Mouse (Mus musculus) embryonic facial prominence, embryonic 14.5 days (tissue): ENCODE results near the gene Mfap3. TPM values are rescaled to one million over a fixed set of nuclear protein-coding genes. Genes with fewer than 3 reads are reported as not detected.
A peak's percentile ranks its signal among the peaks of the same experiment; 100 is the strongest.

Experiments used
- ATAC-seq: fragments of 200-750 bp; cut with Nextera tagmentation; 2 replicates; pipeline ENCODE4 v1.8.0; 2017; ENCODE audit warnings: low read depth, moderate number of reproducible peaks, moderate TSS enrichment
- DNase-seq: peaks from one replicate; pipeline ENCODE4 v3.0.0-alpha.2; 2015; ENCODE audit warnings: low spot score
- H3K27ac ChIP-seq: fragments of 300-500 bp; sonication (generic); replicated peaks from 2 replicates; pipeline ENCODE4 v1.5.1; 2014; ENCODE audit warnings: low read depth, mild to moderate bottlenecking, low read length, moderate library complexity
- H3K27me3 ChIP-seq: fragments of 300-500 bp; sonication (generic); replicated peaks from 2 replicates; pipeline ENCODE4 v1.6.1; 2014; ENCODE audit warnings: low read length; ENCODE audit not compliant: control insufficient read depth, insufficient read depth
- H3K36me3 ChIP-seq: fragments of 300-500 bp; sonication (generic); 2 replicates; pipeline ENCODE4 v1.6.1; 2014; ENCODE audit warnings: low read length, mixed read lengths; ENCODE audit not compliant: control insufficient read depth, insufficient read depth
- H3K4me1 ChIP-seq: fragments of 300-500 bp; sonication (generic); 2 replicates; pipeline ENCODE4 v1.6.1; 2014; ENCODE audit warnings: antibody characterized with exemption, low read length; ENCODE audit not compliant: control insufficient read depth, insufficient read depth
- H3K4me2 ChIP-seq: fragments of 300-500 bp; sonication (generic); 2 replicates; pipeline ENCODE4 v1.6.1; 2014; ENCODE audit warnings: low read depth, mild to moderate bottlenecking, low read length, moderate library complexity, mixed read lengths
- H3K4me3 ChIP-seq: fragments of 300-500 bp; sonication (generic); 2 replicates; pipeline ENCODE4 v1.5.1; 2014; ENCODE audit warnings: low read depth, mild to moderate bottlenecking, low read length
- H3K9ac ChIP-seq: fragments of 300-500 bp; sonication (generic); 2 replicates; pipeline ENCODE4 v1.6.1; 2014; ENCODE audit warnings: low read depth, mild to moderate bottlenecking, low read length, moderate library complexity, mixed read lengths
- H3K9me3 ChIP-seq: fragments of 300-500 bp; sonication (generic); 2 replicates; pipeline ENCODE4 v1.6.1; 2016; ENCODE audit warnings: low read length; ENCODE audit not compliant: control insufficient read depth
- WGBS: fragments of 180-500 bp; shearing (Covaris S2); extraction: QIAGEN DNeasy Blood & Tissue Kit; methylation state at CpG from one replicate; pipeline ENCODE4 v1.1.7; 2014; 5-methylcytosine and 5-hydroxymethylcytosine counted together
- polyA plus RNA-seq: library from polyadenylated mRNA; unstranded; fragments of >200 nt; fragmentation: Nextera tagmentation; extraction: Ambion mirVana; gene quantifications from 2 replicates; pipeline ENCODE4 v1.2.1, GENCODE M21; 2014

The Mfap3 gene
- polyA plus RNA-seq = 41.0 and 44.4 TPM in 2 replicates

GRCm38 (mm10) chr11:57518091-57518750 is at the start of gene Mfap3, which contains the start of gene Fam114a2:
Gene Mfap3 (plus strand): TSS chr11:57518664.
Gene Fam114a2 (minus strand): TSS chr11:57518617.
- H3K9ac ChIP-seq = peak within 1 kb of the TSS; percentile 86
- ATAC-seq (peak; percentile 97), DNase-seq (peak; percentile 90)
- H3K27me3 ChIP-seq = no peaks in the 10 kb centered on the region
- H3K36me3 ChIP-seq = 0 out of 2 replicates have a peak, but pooled peaks cover 29% of the 10 kb centered on the region
- peaks cover 4% of the 10 kb centered on the region; the same call in 1 of the 2 replicates for H3K4me1 ChIP-seq
- H3K4me2 ChIP-seq = peak within 1 kb of the TSS; percentile 74
- peak within 1 kb of the TSS; percentile 85 for H3K27ac ChIP-seq
- no peaks in the 10 kb centered on the region for H3K9me3 ChIP-seq
- peak within 1 kb of the TSS; percentile 91 for H3K4me3 ChIP-seq
- 0% methylated on average over 34 of the region's 59 CpGs for WGBS

GRCm38 (mm10) chr11:57468706-57469105 is 49.8 kb upstream of the Mfap3 start:
- Histone ChIP-seq H3K27ac (no peak overlapping the region), H3K4me1 (no peaks in the 10 kb centered on the region), H3K9me3 (peaks cover 6% of the 10 kb centered on the region), H3K4me2 (no peak overlapping the region), H3K9ac (no peak overlapping the region), H3K4me3 (no peak overlapping the region), H3K36me3 (no peaks in the 10 kb centered on the region), H3K27me3 (no peaks in the 10 kb centered on the region)
- DNase-seq (no peak), ATAC-seq (no peak)
- WGBS = 73% methylated on average over 4 of the region's 4 CpGs

- no peaks in the 10 kb centered on the region for H3K27me3 ChIP-seq
- no peak overlapping the region for H3K4me3 ChIP-seq
- H3K36me3 ChIP-seq = no peaks in the 10 kb centered on the region
- no peak overlapping the region for H3K4me2 ChIP-seq
- ATAC-seq (no peak), DNase-seq (no peak)
- H3K27ac ChIP-seq = no peak overlapping the region
- no peaks in the 10 kb centered on the region for H3K4me1 ChIP-seq
- peaks cover 6% of the 10 kb centered on the region for H3K9me3 ChIP-seq
- no peak overlapping the region for H3K9ac ChIP-seq
- 48% methylated on average over 6 of the region's 6 CpGs for WGBS
Observed at GRCm38 (mm10) chr11:57470056-57470455, 48.4 kb upstream of the Mfap3 start.

- no peaks in the 10 kb centered on the region for H3K27me3 ChIP-seq
- peaks cover 6% of the 10 kb centered on the region for H3K9me3 ChIP-seq
- H3K36me3 ChIP-seq = no peaks in the 10 kb centered on the region
- DNase-seq (no peak), ATAC-seq (no peak)
- no peak overlapping the region for H3K4me3 ChIP-seq
- H3K27ac ChIP-seq = no peak overlapping the region
- WGBS = 84% methylated on average over 7 of the region's 7 CpGs
- H3K4me1 ChIP-seq = no peaks in the 10 kb centered on the region
- H3K4me2 ChIP-seq = no peak overlapping the region
- no peak overlapping the region for H3K9ac ChIP-seq
Observed at GRCm38 (mm10) chr11:57470979-57471378, 47.5 kb upstream of the Mfap3 start.

- no peaks in the 10 kb centered on the region for H3K4me1 ChIP-seq
- no peak overlapping the region for H3K9ac ChIP-seq
- no peak overlapping the region for H3K4me2 ChIP-seq
- H3K27me3 ChIP-seq = no peaks in the 10 kb centered on the region
- DNase-seq (no peak), ATAC-seq (no peak)
- 64% methylated on average over 6 of the region's 6 CpGs for WGBS
- 0 out of 2 replicates have a peak, but pooled peaks cover 3% of the 10 kb centered on the region for H3K36me3 ChIP-seq
- no peak overlapping the region for H3K4me3 ChIP-seq
- no peaks in the 10 kb centered on the region for H3K9me3 ChIP-seq
- no peak overlapping the region for H3K27ac ChIP-seq
Observed at GRCm38 (mm10) chr11:57474296-57474941, 44.0 kb upstream of the Mfap3 start.

GRCm38 (mm10) chr11:57475119-57475518 is 43.3 kb upstream of the Mfap3 start:
- Histone ChIP-seq H3K9ac (no peak overlapping the region), H3K4me3 (no peak overlapping the region), H3K4me1 (no peaks in the 10 kb centered on the region), H3K27me3 (no peaks in the 10 kb centered on the region), H3K4me2 (no peak overlapping the region), H3K36me3 (0 out of 2 replicates have a peak, but pooled peaks cover 7% of the 10 kb centered on the region), H3K9me3 (no peaks in the 10 kb centered on the region), H3K27ac (no peak overlapping the region)
- no peak for DNase-seq
- WGBS = 44% methylated on average over 6 of the region's 6 CpGs
- ATAC-seq = no peak

- peaks cover 31% of the 10 kb centered on the region; the same call in 1 of the 2 replicates for H3K36me3 ChIP-seq
- no peak overlapping the region for H3K4me3 ChIP-seq
- H3K9ac ChIP-seq = no peak overlapping the region
- no peak overlapping the region for H3K4me2 ChIP-seq
- no peaks in the 10 kb centered on the region for H3K9me3 ChIP-seq
- whole genome bisulfite sequencing = 76% methylated on average over 5 of the region's 5 CpGs
- DNase-seq = peak; percentile 38
- H3K4me1 ChIP-seq = no peaks in the 10 kb centered on the region
- peak; percentile 87 for ATAC-seq
- H3K27me3 ChIP-seq = no peaks in the 10 kb centered on the region
- H3K27ac ChIP-seq = no peak overlapping the region
Observed at GRCm38 (mm10) chr11:57478077-57478476, 40.4 kb upstream of the Mfap3 start.

GRCm38 (mm10) chr11:57488436-57488835 is 30.0 kb upstream of the Mfap3 start:
- DNase-seq = no peak
- H3K9ac ChIP-seq = no peak overlapping the region
- no peaks in the 10 kb centered on the region for H3K9me3 ChIP-seq
- no peaks in the 10 kb centered on the region for H3K27me3 ChIP-seq
- H3K27ac ChIP-seq = no peak overlapping the region
- H3K4me3 ChIP-seq = no peak overlapping the region
- 74% methylated on average over 5 of the region's 5 CpGs for WGBS
- no peak for ATAC-seq
- peaks cover 82% of the 10 kb centered on the region for H3K36me3 ChIP-seq
- no peaks in the 10 kb centered on the region for H3K4me1 ChIP-seq
- no peak overlapping the region for H3K4me2 ChIP-seq
